Mouse (Mus musculus) cerebellum, adult 11 months (tissue): Measurements from ENCODE around the gene Aoc2.
"Not testable (repeated sequence)": the region's sequence is repeated elsewhere in the genome, so short reads cannot be mapped to it uniquely, and the experiment has no call there.

ENCODE experiments used
- DNase-seq: peaks from one replicate; pipeline ENCODE4 v3.0.0; 2022

Aoc2 gene

GRCm38 (mm10) chr11:101357505-101358182 is 32.8 kb downstream of the Aoc2 start:
- no peak for DNase-seq

- DNase-seq, result no peak
Measured at GRCm38 (mm10) chr11:101359776-101360175, 34.9 kb downstream of the Aoc2 start.

GRCm38 (mm10) chr11:101360651-101361113 is 35.8 kb downstream of the Aoc2 start:
- no peak for DNase-seq

- DNase-seq, result no peak
Measured at GRCm38 (mm10) chr11:101364531-101364931, 39.7 kb downstream of the Aoc2 start.

- DNase-seq, result no peak
Measured at GRCm38 (mm10) chr11:101367326-101367935, 42.6 kb downstream of the Aoc2 start, which contains the start of gene G6pc. TSS of gene G6pc (plus strand) at chr11:101367561.

- no peak for DNase-seq
Measured at GRCm38 (mm10) chr11:101370141-101370540, 45.3 kb downstream of the Aoc2 start.

- no peak for DNase-seq
Measured at GRCm38 (mm10) chr11:101374421-101374938, 49.6 kb downstream of the Aoc2 start.

GRCm38 (mm10) chr11:101378196-101378595 is 53.3 kb downstream of the Aoc2 start:
- not testable (repeated sequence) for DNase-seq

GRCm38 (mm10) chr11:101378926-101379325 is 54.1 kb downstream of the Aoc2 start:
- no peak for DNase-seq
